Mouse (Mus musculus) stomach, embryonic 15.5 days (tissue): ENCODE data around the gene Abhd16a. TPM values are rescaled to one million over a fixed set of nuclear protein-coding genes. Genes with fewer than 3 reads are reported as not detected.

Experiments
- ATAC-seq: fragments of 200-750 bp; cut with Nextera tagmentation; 2 replicates; pipeline ENCODE4 v1.8.0; 2017; ENCODE audit warnings: low read depth, moderate number of reproducible peaks, moderate TSS enrichment; ENCODE audit not compliant: insufficient read depth, low FRiP score
- H3K27ac ChIP-seq: fragments of 300-500 bp; sonication (generic); 2 replicates; pipeline ENCODE4 v1.5.1; 2015; ENCODE audit warnings: mild to moderate bottlenecking, inconsistent platforms
- H3K27me3 ChIP-seq: fragments of 300-500 bp; sonication (generic); replicated peaks from 2 replicates; pipeline ENCODE4 v1.6.1; 2015; ENCODE audit warnings: inconsistent platforms
- H3K36me3 ChIP-seq: fragments of 300-500 bp; sonication (generic); 2 replicates; pipeline ENCODE4 v1.6.1; 2015; ENCODE audit warnings: inconsistent platforms
- H3K4me1 ChIP-seq: fragments of 300-500 bp; sonication (generic); 2 replicates; pipeline ENCODE4 v1.6.1; 2015; ENCODE audit warnings: inconsistent platforms
- H3K4me2 ChIP-seq: fragments of 300-500 bp; sonication (generic); 2 replicates; pipeline ENCODE4 v1.6.1; 2015; ENCODE audit warnings: mild to moderate bottlenecking, inconsistent platforms
- H3K4me3 ChIP-seq: fragments of 300-500 bp; sonication (generic); replicated peaks from 2 replicates; pipeline ENCODE4 v1.5.1; 2015; ENCODE audit warnings: inconsistent platforms
- H3K9ac ChIP-seq: fragments of 300-500 bp; sonication (generic); 2 replicates; pipeline ENCODE4 v1.6.1; 2015; ENCODE audit warnings: inconsistent platforms
- H3K9me3 ChIP-seq: fragments of 300-500 bp; sonication (generic); 2 replicates; pipeline ENCODE4 v1.6.1; 2016; ENCODE audit warnings: inconsistent platforms
- WGBS: fragments of 180-500 bp; shearing (Covaris S2); methylation state at CpG from one replicate; pipeline ENCODE4 v1.1.7; 2015; 5-methylcytosine and 5-hydroxymethylcytosine counted together
- polyA plus RNA-seq: library from polyadenylated mRNA; unstranded; fragments of >200 nt; fragmentation: Nextera tagmentation; extraction: Ambion mirVana; gene quantifications from 2 replicates; pipeline ENCODE4 v1.2.1, GENCODE M21; 2015

Abhd16a gene
- polyA plus RNA-seq, 1 experiment from 2014 or later, result 97.8 TPM

DNA sequence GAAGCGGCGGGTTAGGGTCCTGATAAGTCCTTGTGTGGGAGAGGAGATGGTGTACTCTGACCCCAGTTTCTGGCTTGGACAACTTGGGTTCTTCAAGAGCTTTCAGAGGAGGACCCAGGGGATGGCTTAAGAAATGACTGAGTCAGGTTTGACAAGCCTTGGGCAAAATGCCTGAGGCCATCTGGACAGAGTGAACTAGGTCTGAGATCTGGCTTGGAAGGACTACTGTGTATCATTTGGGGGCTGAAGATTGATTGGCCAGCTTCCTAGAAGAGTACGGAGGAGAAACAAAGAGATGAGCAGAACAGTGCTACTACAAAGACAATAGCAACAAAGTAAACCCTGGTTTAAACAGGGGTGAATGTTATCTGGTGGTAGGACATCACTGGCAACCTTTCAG lies 25.6 kb upstream of the Abhd16a start:
- 82% methylated on average over 3 of the region's 3 CpGs for WGBS
- Histone ChIP-seq H3K9ac (no peak overlapping the region), H3K36me3 (peaks cover 17% of the 10 kb centered on the region), H3K27me3 (0 out of 2 replicates have a peak, but pooled peaks cover 6% of the 10 kb centered on the region), H3K9me3 (no peaks in the 10 kb centered on the region), H3K4me2 (no peak overlapping the region), H3K4me3 (no peak overlapping the region), H3K27ac (0 out of 2 replicates have a peak overlapping the region, but pooled peaks have one; percentile 84), H3K4me1 (peaks cover 55% of the 10 kb centered on the region)
- ATAC-seq, result no peak

DNA sequence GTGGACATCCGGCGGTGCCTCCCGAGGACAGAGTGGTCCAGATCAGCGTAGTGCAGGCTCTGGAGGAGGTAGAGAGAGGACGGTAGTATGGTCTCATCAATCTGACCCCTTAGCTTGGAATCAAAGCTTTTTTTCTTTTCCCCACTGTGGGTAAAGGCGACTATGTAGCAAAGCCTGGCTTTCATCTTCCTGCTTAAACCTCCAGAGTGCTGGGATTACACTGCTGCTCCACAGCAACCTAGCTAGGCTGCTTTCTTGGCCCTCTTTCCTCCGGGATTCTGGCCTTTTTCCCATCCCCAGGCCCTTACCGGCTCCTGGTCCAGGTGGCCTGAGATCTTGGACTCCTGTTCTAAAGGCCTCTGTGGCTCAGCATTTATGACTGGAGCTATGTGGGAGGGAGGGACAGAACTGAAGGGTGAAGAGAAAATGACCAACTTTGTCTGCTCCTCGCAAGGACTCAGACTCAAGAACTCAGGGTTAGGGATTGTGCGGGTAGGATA lies 24.6 kb upstream of the Abhd16a start:
- Histone ChIP-seq H3K9me3 (no peaks in the 10 kb centered on the region), H3K4me2 (peak overlapping the region; percentile 61), H3K27me3 (0 out of 2 replicates have a peak, but pooled peaks cover 6% of the 10 kb centered on the region), H3K4me3 (peak overlapping the region; percentile 35), H3K36me3 (peaks cover 17% of the 10 kb centered on the region), H3K27ac (peak overlapping the region; percentile 84), H3K4me1 (peaks cover 51% of the 10 kb centered on the region), H3K9ac (no peak overlapping the region)
- ATAC-seq, result 0 out of 2 replicates have a peak, but pooled peaks have one; percentile 1
- 28% methylated on average over 10 of the region's 10 CpGs for WGBS

DNA sequence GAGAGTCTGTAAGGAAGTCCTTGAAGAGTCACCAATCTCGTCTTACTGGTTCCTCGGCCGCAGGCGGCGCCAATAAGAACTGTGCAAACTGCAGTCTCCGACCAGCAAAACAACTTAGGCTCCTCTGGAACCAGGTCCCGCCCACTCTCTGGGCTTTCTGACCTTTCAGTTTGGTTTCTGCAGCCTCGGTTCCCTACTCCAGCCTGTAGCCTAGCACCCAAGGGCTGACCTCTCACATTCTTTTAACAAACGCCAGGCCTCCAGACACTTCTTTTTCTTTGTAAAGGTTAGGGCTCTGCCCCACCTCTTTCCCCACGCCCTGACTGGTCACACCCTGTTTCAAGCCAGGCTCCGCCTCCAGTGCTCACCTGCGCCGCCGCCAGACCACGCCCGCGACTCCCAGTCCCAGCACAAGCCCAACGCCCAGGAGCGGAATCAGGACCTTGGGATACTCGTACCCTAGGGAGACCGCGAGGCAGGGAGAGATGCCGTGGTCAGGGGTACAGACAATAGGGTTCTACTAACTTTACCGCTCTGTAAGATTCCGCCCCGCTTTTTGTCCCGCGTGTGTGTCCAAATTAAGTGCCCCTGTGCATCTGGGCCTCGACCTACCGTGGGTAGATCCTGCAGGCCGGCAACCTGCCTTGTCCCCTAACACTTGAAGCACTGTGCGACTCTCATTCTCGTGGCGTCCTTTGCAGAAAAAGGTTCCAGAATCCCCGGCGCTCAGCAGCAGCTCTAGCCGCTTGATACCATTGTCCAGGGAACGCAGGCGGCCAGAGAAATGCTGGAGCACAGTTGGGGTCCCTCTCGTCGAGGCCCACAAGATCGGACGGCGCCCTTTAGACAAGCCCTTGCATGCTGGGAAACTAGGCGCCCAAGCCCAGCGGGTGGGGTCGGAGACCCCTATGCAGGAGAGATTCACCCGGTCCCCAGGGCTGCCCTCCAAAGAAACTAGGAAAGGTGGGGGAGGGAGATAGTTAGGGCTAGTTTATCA lies 23.8 kb upstream of the Abhd16a start, which contains the start of gene Ly6g6c:
Gene Ly6g6c (plus strand): TSS at position 438 of the 997 bp plus-strand sequence.
- H3K4me1 ChIP-seq, result peaks cover 45% of the 10 kb centered on the region
- peak within 1 kb of the TSS; percentile 84 for H3K27ac ChIP-seq
- H3K27me3 ChIP-seq, result 0 out of 2 replicates have a peak, but pooled peaks cover 6% of the 10 kb centered on the region
- H3K36me3 ChIP-seq, result peaks cover 15% of the 10 kb centered on the region
- peak; percentile 74 for ATAC-seq
- H3K9me3 ChIP-seq, result no peaks in the 10 kb centered on the region
- H3K9ac ChIP-seq, result no peak within 1 kb of the TSS
- H3K4me3 ChIP-seq, result peak within 1 kb of the TSS; percentile 35
- 4% methylated on average over 48 of the region's 48 CpGs for WGBS
- peak within 1 kb of the TSS; percentile 61 for H3K4me2 ChIP-seq

DNA sequence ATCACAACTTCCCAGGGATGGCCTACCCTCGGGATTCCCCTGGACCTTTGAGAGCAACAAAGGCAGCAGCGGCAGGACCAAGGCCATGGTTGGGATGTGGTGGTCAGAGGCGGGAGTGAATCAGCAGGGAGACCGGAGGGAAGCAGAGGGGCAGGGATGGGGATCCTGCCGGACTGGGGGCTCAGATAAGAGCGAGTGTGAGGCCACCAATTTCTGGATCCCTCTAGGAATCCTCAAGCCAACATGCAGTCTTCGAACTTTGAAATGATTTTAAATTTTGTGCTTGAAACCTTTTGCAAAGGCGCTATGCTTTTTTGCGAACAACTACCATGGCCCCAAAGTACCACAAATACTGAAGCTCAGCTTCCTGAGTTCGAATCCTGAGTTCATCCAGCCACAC lies 23.0 kb upstream of the Abhd16a start, which contains the start of gene Mpig6b:
Gene Mpig6b (minus strand): TSS at position 101 of the 400 bp plus-strand sequence.
- H3K9me3 ChIP-seq, result no peaks in the 10 kb centered on the region
- peak within 1 kb of the TSS; percentile 35 for H3K4me3 ChIP-seq
- peak within 1 kb of the TSS; percentile 84 for H3K27ac ChIP-seq
- no peak within 1 kb of the TSS for H3K9ac ChIP-seq
- peaks cover 37% of the 10 kb centered on the region for H3K4me1 ChIP-seq
- ATAC-seq, result no peak
- 0 out of 2 replicates have a peak, but pooled peaks cover 6% of the 10 kb centered on the region for H3K27me3 ChIP-seq
- H3K4me2 ChIP-seq, result peak within 1 kb of the TSS; percentile 61
- 57% methylated on average over 10 of the region's 10 CpGs for WGBS
- H3K36me3 ChIP-seq, result peaks cover 7% of the 10 kb centered on the region

DNA sequence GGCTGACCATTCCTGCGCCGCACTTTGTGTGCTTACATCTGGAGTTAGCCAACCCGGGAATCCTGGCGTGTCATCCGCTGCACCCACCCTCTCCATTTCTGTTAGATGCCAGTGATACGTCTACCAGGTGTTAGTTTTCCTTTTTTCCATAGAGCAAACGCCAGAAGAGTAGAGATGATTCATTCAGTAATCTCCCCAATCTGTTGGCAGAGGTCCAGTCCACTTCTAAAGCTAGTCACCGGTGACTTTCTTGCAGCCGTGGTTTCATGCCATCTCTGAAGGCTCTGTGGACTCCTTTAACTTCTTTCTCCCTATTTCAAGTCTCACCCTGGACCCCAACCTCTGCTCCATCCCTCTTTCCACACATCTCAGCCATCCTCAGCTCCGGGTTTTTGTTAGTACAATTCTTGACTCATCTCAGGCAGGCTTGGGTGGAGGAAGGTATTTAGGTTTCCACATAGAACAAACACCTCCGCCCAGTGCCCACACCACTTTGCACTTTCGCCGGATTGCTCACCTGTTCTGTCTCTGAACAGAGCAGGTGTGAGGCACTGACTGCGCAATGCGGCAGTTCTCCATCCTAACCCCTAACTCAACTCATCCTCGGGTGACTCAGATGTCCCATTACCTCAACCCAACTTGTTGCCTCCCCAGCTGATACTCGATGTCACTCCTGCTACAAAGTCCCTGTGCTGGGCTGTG lies 20.7 kb upstream of the Abhd16a start:
- Histone ChIP-seq H3K36me3 (no peaks in the 10 kb centered on the region), H3K9ac (no peak overlapping the region), H3K27ac (no peak overlapping the region), H3K4me3 (no peak overlapping the region), H3K4me1 (peaks cover 23% of the 10 kb centered on the region), H3K27me3 (0 out of 2 replicates have a peak, but pooled peaks cover 6% of the 10 kb centered on the region), H3K9me3 (no peaks in the 10 kb centered on the region), H3K4me2 (no peak overlapping the region)
- ATAC-seq, result no peak
- 65% methylated on average over 17 of the region's 17 CpGs for WGBS

DNA sequence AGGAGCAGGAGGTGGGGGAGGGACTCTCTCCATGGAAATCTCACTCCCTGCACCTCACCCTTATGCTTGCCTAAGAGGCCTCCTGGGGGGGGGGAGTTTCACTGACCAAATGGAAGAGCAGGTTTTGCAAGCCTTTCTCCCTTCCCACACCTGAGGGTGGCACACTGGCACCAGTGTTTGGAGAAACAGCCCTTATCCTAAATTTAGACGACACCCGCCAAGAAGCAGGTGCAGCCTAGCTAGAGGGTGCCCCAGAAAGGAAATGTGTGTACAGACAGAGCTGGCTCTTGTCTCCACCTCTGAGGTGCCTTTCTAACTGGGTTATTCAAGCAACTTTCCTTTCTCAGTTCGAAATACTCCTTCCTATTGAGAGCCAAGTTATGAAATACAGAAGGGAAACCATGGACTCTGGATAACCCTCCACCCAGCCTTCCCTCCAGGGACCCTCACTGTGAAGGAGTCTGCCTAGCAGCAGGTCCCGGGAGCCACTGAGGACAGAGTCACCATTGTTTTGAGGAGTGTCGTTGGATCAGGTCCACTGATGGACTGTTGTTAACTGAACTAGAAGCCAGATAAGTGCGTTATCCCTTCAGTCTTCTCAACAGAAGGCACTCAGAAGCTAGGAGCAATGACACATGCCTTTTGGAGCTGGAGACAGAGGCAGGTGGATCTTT lies 18.4 kb upstream of the Abhd16a start:
- Histone ChIP-seq H3K27me3 (0 out of 2 replicates have a peak, but pooled peaks cover 6% of the 10 kb centered on the region), H3K4me3 (no peak overlapping the region), H3K36me3 (no peaks in the 10 kb centered on the region), H3K4me1 (peaks cover under 1% of the 10 kb centered on the region; the same call in 1 of the 2 replicates), H3K4me2 (no peak overlapping the region), H3K27ac (peak overlapping the region; percentile 52; the same call in 1 of the 2 replicates), H3K9ac (no peak overlapping the region), H3K9me3 (no peaks in the 10 kb centered on the region)
- 35% methylated on average over 6 of the region's 6 CpGs for whole genome bisulfite sequencing
- peak; percentile 44; the same call in 1 of the 2 replicates for ATAC-seq

DNA sequence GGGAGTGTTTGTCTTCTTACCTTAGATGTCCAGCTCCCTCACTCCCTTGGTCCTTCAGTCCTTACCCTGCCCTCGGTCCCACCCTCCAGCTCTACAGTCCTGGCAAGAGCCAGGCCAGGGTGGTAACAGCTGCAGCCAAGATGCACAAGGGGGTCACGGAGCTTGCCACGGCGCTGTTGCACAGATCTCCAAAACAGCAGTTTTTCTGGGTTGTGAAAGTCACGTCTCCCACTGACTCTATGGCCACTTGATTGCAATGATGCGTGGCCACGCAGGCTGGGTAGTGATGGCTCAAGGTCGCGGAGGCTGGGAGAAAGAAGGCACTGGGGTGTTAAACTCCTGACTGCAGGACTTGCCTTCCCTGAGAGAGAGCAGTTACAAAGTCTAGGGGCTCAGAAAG lies 17.6 kb upstream of the Abhd16a start:
- ATAC-seq, result no peak
- Histone ChIP-seq H3K27ac (no peak overlapping the region), H3K4me2 (no peak overlapping the region), H3K27me3 (0 out of 2 replicates have a peak, but pooled peaks cover 5% of the 10 kb centered on the region), H3K9me3 (no peaks in the 10 kb centered on the region), H3K4me1 (0 out of 2 replicates have a peak, but pooled peaks cover 2% of the 10 kb centered on the region), H3K4me3 (no peak overlapping the region), H3K9ac (no peak overlapping the region), H3K36me3 (no peaks in the 10 kb centered on the region)
- 72% methylated on average over 9 of the region's 9 CpGs for WGBS

DNA sequence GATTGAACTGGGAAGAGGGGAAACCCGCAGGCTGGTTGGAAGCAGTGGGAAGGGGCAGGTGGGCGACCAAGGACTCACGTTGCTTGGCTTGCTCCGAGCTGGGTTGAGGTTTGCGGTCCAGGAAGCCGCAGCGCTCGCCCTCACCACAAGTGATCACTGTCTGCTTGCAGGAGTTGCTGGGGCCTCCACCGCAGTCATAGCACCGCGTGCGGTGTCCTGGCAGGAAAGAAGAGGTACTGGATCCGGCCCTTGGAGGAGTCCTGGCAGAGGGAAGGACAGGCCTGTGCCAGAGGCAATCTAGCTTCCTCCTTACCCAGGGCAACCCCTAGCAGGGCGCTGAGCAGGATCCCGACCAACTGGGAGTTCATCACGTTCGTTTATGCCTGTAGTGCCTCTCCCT lies 15.0 kb upstream of the Abhd16a start:
- no peak overlapping the region for H3K4me3 ChIP-seq
- 46% methylated on average over 17 of the region's 17 CpGs for WGBS
- H3K9ac ChIP-seq, result no peak overlapping the region
- H3K27me3 ChIP-seq, result no peaks in the 10 kb centered on the region
- no peaks in the 10 kb centered on the region for H3K9me3 ChIP-seq
- H3K36me3 ChIP-seq, result no peaks in the 10 kb centered on the region
- H3K4me2 ChIP-seq, result no peak overlapping the region
- no peak overlapping the region for H3K27ac ChIP-seq
- no peak for ATAC-seq
- peaks cover 7% of the 10 kb centered on the region for H3K4me1 ChIP-seq

DNA sequence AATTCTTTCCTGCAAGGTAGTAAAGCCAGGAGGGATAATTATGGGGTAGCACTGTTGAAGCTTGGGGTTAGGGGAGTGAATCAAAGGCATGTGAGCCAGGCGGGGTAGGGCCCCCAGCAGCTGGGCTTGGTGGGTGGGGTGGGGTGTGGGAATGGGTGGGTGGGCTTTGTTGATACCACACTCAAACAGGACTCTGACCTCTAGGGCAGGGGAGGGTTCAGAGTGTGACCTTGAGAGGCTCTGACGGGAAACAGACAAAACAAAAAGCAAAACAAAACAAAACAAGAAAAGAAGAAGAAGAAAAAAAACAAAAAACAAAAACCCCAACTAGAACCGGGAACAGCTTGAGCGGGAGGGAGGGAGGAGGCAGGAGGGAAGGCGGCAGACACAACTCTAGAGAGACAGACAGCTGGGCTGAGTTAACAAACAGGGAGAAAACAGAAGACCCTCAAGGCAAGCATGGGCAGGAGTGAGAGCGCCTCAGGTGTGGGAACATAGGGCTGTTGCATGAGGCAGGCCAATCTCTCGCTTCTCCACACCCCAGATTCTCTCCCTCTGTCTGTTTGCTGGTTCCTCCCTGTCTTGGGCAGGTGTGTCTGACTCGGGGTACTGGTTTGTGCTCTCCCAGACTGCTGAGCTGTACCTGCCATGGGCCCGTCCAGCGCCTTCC lies 12.4 kb upstream of the Abhd16a start, which contains the start of gene Ly6g6e:
Gene Ly6g6e (plus strand): TSS at position 396 of the 670 bp plus-strand sequence.
- ATAC-seq, result no peak
- H3K4me3 ChIP-seq, result peak within 1 kb of the TSS; percentile 32
- no peaks in the 10 kb centered on the region for H3K9me3 ChIP-seq
- 30% methylated on average over 10 of the region's 10 CpGs for WGBS
- H3K27ac ChIP-seq, result peak within 1 kb of the TSS; percentile 68
- no peak within 1 kb of the TSS for H3K9ac ChIP-seq
- peak within 1 kb of the TSS; percentile 55 for H3K4me2 ChIP-seq
- no peaks in the 10 kb centered on the region for H3K27me3 ChIP-seq
- peaks cover 10% of the 10 kb centered on the region for H3K4me1 ChIP-seq
- H3K36me3 ChIP-seq, result no peaks in the 10 kb centered on the region

DNA sequence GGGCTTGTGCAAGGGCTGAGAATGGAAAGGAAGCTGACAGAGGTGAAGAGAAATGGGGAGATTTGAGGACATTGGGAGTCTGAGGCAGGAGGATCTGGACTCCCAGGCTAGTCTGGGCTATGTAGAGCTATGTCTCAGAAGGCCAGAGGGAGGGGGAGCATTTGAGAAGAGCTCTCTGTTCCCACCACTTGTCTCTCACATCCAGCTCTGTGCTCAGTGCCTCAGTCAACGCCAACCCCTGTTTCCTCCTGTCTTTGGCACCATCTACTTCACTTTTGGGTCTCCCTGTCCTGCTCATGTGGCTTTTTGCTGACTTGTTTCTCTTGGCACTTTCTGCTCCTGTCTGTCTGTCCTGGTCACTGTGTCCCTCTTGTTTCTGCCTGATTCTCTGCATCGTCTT lies 11.8 kb upstream of the Abhd16a start:
- Histone ChIP-seq H3K27ac (peak overlapping the region; percentile 68), H3K9ac (no peak overlapping the region), H3K36me3 (no peaks in the 10 kb centered on the region), H3K9me3 (no peaks in the 10 kb centered on the region), H3K4me2 (peak overlapping the region; percentile 55), H3K4me3 (peak overlapping the region; percentile 32), H3K27me3 (no peaks in the 10 kb centered on the region), H3K4me1 (peaks cover 10% of the 10 kb centered on the region)
- no peak for ATAC-seq
- WGBS, result 46% methylated on average over 2 of the region's 2 CpGs
